Mouse (Mus musculus): ENCODE results near the gene Cd40lg. TPM values are rescaled to one million over a fixed set of nuclear protein-coding genes. Genes with fewer than 3 reads are reported as not detected.

Cd40lg gene
- polyA plus RNA-seq, 1 experiment: 1.9 TPM

DNA sequence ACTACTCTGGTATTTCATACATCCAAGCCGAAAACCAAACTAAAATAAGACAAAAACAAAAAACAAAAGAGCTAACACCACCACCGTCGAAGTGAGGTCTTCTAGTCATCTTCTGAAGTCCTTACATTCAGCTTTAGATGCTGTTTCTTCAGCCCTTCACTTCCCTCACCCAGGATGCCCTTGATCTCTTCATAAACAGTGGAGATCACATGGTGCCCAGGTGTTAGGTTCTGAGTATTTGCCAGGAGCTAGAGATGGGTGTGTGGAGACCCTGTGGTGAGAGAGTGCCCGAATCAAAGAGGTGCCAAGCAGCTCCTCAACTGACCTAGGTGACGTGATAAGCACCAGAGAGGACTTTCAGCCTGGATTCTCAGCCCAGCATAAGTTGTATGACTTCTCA is 22.6 kb upstream of the Cd40lg start:
- DNase-seq (ENCODE audit: low read depth in 1 of 2, low spot score in 2 of 2): no peak
- H3K27ac ChIP-seq (ENCODE audit: insufficient read depth, low read length): no peak overlapping the region
- H3K36me3 ChIP-seq (ENCODE audit: control insufficient read depth, insufficient read depth, low read length): no peaks in the 10 kb centered on the region

GRCm38 (mm10) chrX:57196319-57196718 is 15.6 kb upstream of the Cd40lg start:
- TF ChIP-seq POLR2A (IDR thresholded peaks at IDR 0.05; ENCODE audit: low read depth, low read length) (no peak), CTCF (IDR thresholded peaks at IDR 0.05; ENCODE audit: extremely low read depth, insufficient read depth, insufficient read length, insufficient replicate concordance) (no peak)
- 49% methylated on average over 9 of the region's 9 CpGs for WGBS
- peak; percentile 3 to 45 for DNase-seq (ENCODE audit: low read depth in 1 of 2, low spot score in 2 of 2)
- Histone ChIP-seq H3K4me3 (ENCODE audit: extremely low read depth, insufficient read depth, insufficient read length) (no peak overlapping the region), H3K36me3 (ENCODE audit: control insufficient read depth, insufficient read depth, low read length) (no peaks in the 10 kb centered on the region), H3K27ac (ENCODE audit: insufficient read depth, low read length) (0 out of 2 replicates have a peak overlapping the region, but pooled peaks have one; percentile 56), H3K4me1 (ENCODE audit: control insufficient read depth, insufficient read depth, insufficient read length) (no peaks in the 10 kb centered on the region; the same call in 1 of the 2 replicates), H3K27me3 (ENCODE audit: control insufficient read depth, insufficient read depth, low read length) (no peaks in the 10 kb centered on the region)

More for the DNA sequence above, 22.6 kb upstream of the Cd40lg start:
- Histone ChIP-seq H3K27me3 (ENCODE audit: control insufficient read depth, insufficient read depth, low read length) (no peaks in the 10 kb centered on the region), H3K4me3 (ENCODE audit: extremely low read depth, insufficient read depth, insufficient read length) (no peak overlapping the region), H3K4me1 (ENCODE audit: control insufficient read depth, insufficient read depth, insufficient read length) (no peaks in the 10 kb centered on the region; the same call in 1 of the 2 replicates)
- WGBS: 72% methylated on average over 5 of the region's 5 CpGs
- TF ChIP-seq POLR2A (IDR thresholded peaks at IDR 0.05; ENCODE audit: low read depth, low read length): no peak

GRCm38 (mm10) chrX:57198036-57198435 is 13.9 kb upstream of the Cd40lg start:
- TF ChIP-seq CTCF (IDR thresholded peaks at IDR 0.05; ENCODE audit: extremely low read depth, insufficient read depth, insufficient read length, insufficient replicate concordance) (no peak), POLR2A (IDR thresholded peaks at IDR 0.05; ENCODE audit: low read depth, low read length) (no peak)
- no peak for DNase-seq (ENCODE audit: low read depth in 1 of 2, low spot score in 2 of 2)
- whole genome bisulfite sequencing: 75% methylated on average over 2 of the region's 2 CpGs
- H3K4me1 ChIP-seq (ENCODE audit: control insufficient read depth, insufficient read depth, insufficient read length): no peaks in the 10 kb centered on the region; the same call in 1 of the 2 replicates
- H3K27ac ChIP-seq (ENCODE audit: insufficient read depth, low read length): no peak overlapping the region
- no peak overlapping the region for H3K4me3 ChIP-seq (ENCODE audit: extremely low read depth, insufficient read depth, insufficient read length)
- no peaks in the 10 kb centered on the region for H3K27me3 ChIP-seq (ENCODE audit: control insufficient read depth, insufficient read depth, low read length)
- no peaks in the 10 kb centered on the region for H3K36me3 ChIP-seq (ENCODE audit: control insufficient read depth, insufficient read depth, low read length)

DNA sequence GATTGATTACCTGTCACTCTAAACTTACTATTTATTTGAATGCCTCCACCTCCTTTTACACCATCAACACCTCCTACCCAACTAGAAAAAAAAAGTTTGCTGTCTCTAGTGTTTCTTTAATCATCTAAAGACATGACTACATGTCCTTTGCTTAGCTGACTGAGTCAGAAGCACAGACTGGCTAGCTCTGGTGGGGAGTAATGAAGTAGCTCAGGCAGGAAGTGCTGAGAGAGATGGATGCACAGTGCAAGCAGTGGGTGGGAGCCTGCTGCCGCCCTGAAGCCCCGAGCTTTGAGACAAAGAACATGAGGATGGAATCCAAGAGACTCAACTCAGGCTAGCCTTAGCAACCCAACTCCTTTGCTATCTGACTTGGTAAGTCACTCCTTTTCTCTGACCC is 11.5 kb upstream of the Cd40lg start:
- DNase-seq (ENCODE audit: low read depth in 1 of 2, low spot score in 2 of 2): no peak
- no peaks in the 10 kb centered on the region for H3K36me3 ChIP-seq (ENCODE audit: control insufficient read depth, insufficient read depth, low read length)
- WGBS: 62% methylated on average over 2 of the region's 2 CpGs
- H3K27ac ChIP-seq (ENCODE audit: insufficient read depth, low read length): no peak overlapping the region
- no peaks in the 10 kb centered on the region for H3K27me3 ChIP-seq (ENCODE audit: control insufficient read depth, insufficient read depth, low read length)
- H3K4me3 ChIP-seq (ENCODE audit: extremely low read depth, insufficient read depth, insufficient read length): no peak overlapping the region
- no peak for TF ChIP-seq CTCF (IDR thresholded peaks at IDR 0.05; ENCODE audit: extremely low read depth, insufficient read depth, insufficient read length, insufficient replicate concordance)
- TF ChIP-seq POLR2A (IDR thresholded peaks at IDR 0.05; ENCODE audit: low read depth, low read length): no peak
- no peaks in the 10 kb centered on the region; the same call in 1 of the 2 replicates for H3K4me1 ChIP-seq (ENCODE audit: control insufficient read depth, insufficient read depth, insufficient read length)

DNA sequence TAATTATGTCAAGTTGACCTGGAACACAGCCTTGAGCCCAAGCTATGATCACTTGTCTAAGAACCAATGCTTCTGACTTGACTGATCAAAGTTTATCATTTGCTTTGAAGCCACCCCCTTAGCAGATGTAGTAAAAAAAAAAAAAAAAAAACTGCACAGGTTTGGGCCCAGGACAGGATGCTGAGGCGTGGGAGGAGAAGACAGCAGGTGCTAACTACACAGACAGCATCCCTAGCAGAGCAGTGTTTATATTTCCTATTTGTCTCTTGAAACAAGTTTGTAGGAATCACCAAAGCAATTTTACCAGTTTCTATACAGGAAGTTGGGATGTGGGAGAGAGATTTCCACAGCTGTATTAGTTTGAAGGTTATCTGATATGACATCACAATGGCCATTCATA is 1.4 kb upstream of the Cd40lg start:
- 68% methylated on average over 1 of the region's 1 CpGs for WGBS
- Histone ChIP-seq H3K36me3 (ENCODE audit: control insufficient read depth, insufficient read depth, low read length) (no peaks in the 10 kb centered on the region), H3K27me3 (ENCODE audit: control insufficient read depth, insufficient read depth, low read length) (no peaks in the 10 kb centered on the region), H3K27ac (ENCODE audit: insufficient read depth, low read length) (no peak overlapping the region), H3K4me3 (ENCODE audit: extremely low read depth, insufficient read depth, insufficient read length) (no peak overlapping the region), H3K4me1 (ENCODE audit: control insufficient read depth, insufficient read depth, insufficient read length) (no peaks in the 10 kb centered on the region)
- TF ChIP-seq POLR2A (IDR thresholded peaks at IDR 0.05; ENCODE audit: low read depth, low read length) (no peak), CTCF (IDR thresholded peaks at IDR 0.05; ENCODE audit: extremely low read depth, insufficient read depth, insufficient read length, insufficient replicate concordance) (no peak)
- no peak for DNase-seq (ENCODE audit: low read depth in 1 of 2, low spot score in 2 of 2)

DNA sequence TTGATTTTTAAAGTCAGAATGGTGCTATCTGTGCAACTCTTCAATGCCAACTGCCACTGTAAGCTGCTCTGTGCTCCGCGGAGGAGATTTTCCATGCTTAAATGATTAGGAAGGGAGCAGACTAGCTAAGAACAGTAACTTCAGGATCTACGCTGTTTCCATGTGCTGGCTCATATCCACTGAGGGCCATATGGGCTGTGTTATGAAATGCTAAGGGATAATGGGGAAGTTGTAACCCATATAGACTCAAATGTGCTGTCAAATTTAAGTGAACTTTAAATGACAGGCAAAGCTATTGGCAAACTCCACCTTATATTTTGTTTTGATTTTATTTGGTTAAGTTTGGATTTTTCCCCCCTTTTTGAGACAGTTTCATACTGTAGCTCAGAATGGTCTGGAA is 919 bp downstream of the Cd40lg start:
- TF ChIP-seq POLR2A (IDR thresholded peaks at IDR 0.05; ENCODE audit: low read depth, low read length) (no peak), CTCF (IDR thresholded peaks at IDR 0.05; ENCODE audit: extremely low read depth, insufficient read depth, insufficient read length, insufficient replicate concordance) (no peak)
- WGBS: 82% methylated on average over 3 of the region's 3 CpGs
- H3K27me3 ChIP-seq (ENCODE audit: control insufficient read depth, insufficient read depth, low read length): no peaks in the 10 kb centered on the region

DNA sequence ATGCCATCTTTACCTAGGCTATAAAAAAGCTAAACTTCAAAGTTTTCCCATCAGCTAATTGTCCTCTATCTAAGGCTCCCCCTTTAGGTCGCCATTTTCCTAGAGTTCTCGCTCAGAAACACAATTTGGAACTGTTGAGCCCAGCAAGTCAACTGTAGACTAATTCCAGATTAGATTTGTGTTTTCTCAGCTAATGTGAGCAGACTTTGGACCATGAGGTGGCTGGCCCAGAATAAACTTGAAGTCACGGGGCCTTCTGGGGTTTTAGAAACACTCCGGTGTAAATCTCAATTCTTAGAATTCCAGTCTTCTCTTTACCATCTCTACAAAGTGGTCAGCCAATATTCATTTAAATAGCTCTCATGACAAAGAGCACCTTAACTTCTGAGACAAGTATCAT is 3.6 kb downstream of the Cd40lg start:
- DNase-seq (ENCODE audit: low read depth in 1 of 2, low spot score in 2 of 2): no peak
- Histone ChIP-seq H3K4me3 (ENCODE audit: extremely low read depth, insufficient read depth, insufficient read length) (no peak overlapping the region), H3K4me1 (ENCODE audit: control insufficient read depth, insufficient read depth, insufficient read length) (no peaks in the 10 kb centered on the region; the same call in 1 of the 2 replicates), H3K27me3 (ENCODE audit: control insufficient read depth, insufficient read depth, low read length) (no peaks in the 10 kb centered on the region), H3K27ac (ENCODE audit: insufficient read depth, low read length) (no peak overlapping the region), H3K36me3 (ENCODE audit: control insufficient read depth, insufficient read depth, low read length) (no peaks in the 10 kb centered on the region)
- 86% methylated on average over 4 of the region's 4 CpGs for WGBS
- TF ChIP-seq POLR2A (IDR thresholded peaks at IDR 0.05; ENCODE audit: low read depth, low read length) (no peak), CTCF (IDR thresholded peaks at IDR 0.05; ENCODE audit: extremely low read depth, insufficient read depth, insufficient read length, insufficient replicate concordance) (no peak)

More for the DNA sequence above, 919 bp downstream of the Cd40lg start:
- H3K4me3 ChIP-seq (ENCODE audit: extremely low read depth, insufficient read depth, insufficient read length): peak overlapping the region; percentile 28
- no peaks in the 10 kb centered on the region for H3K4me1 ChIP-seq (ENCODE audit: control insufficient read depth, insufficient read depth, insufficient read length)
- DNase-seq (ENCODE audit: low read depth in 1 of 2, low spot score in 2 of 2): no peak
- peak overlapping the region; percentile 57; the same call in 1 of the 2 replicates for H3K27ac ChIP-seq (ENCODE audit: insufficient read depth, low read length)
- H3K36me3 ChIP-seq (ENCODE audit: control insufficient read depth, insufficient read depth, low read length): no peaks in the 10 kb centered on the region

Measured in spleen, adult 2 months (tissue).